Mouse (Mus musculus): ENCODE measurements around the gene Akt1. TPM values are rescaled to one million over a fixed set of nuclear protein-coding genes. Genes with fewer than 3 reads are reported as not detected.

The Akt1 gene
- polyA plus RNA-seq, 1 experiment from 2014 or later, result 58.7 TPM

DNA sequence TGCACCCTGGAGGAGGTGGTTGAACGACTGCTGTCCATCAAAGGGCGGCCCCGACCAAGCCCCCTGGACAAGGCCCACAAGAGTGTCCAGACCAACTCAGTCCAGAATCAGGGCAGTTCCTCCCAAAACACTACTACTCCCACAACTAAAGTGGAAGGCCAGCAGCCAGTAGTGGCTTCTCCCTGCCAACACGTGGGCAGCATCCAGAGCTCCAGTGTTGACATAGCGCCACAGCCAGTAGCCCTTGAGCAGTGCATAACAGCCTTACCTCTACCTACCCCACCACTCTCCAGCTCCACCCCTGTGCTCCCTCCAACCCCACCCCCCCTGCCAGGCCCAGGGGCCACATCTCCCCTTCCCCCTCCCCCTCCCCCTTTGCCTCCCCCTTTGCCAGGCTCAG lies 70.7 kb downstream of the Akt1 start:
- WGBS, result 87% methylated on average over 5 of the region's 5 CpGs

More for the DNA sequence above, 70.7 kb downstream of the Akt1 start:
- Histone ChIP-seq H3K9me3 (replicated peaks; ENCODE audit: control insufficient read depth, low read length, poor library complexity, severe bottlenecking) (no peaks in the 10 kb centered on the region), H3K4me3 (ENCODE audit: low read depth, low read length) (no peak overlapping the region), H3K4me2 (ENCODE audit: low read length) (no peak overlapping the region), H3K27me3 (ENCODE audit: control insufficient read depth, insufficient read depth, low read depth, low read length) (no peaks in the 10 kb centered on the region), H3K36me3 (ENCODE audit: control insufficient read depth, insufficient read depth, low read length) (no peaks in the 10 kb centered on the region), H3K27ac (ENCODE audit: low read length) (no peak overlapping the region), H3K4me1 (ENCODE audit: control insufficient read depth, insufficient read depth, low read length) (no peaks in the 10 kb centered on the region), H3K9ac (ENCODE audit: low read depth, low read length) (no peak overlapping the region)
- no peak for ATAC-seq

Small RNA genes lying within 50 kb of the gene (microRNA-seq; reads per million reads assigned to microRNA genes)
- gene Mir6939, result 0.69 reads per million

Other genes with a start within 250 kb of the Akt1 start
- 0.16 and 0.17 TPM in 2 replicates for gene A530016L24Rik, start 185.4 kb downstream of the Akt1 start, polyA plus RNA-seq (2015; fragmentation: Nextera tagmentation; extraction: Ambion mirVana)
- gene Tmem179, start 158.1 kb downstream of the Akt1 start, polyA plus RNA-seq (2015; fragmentation: Nextera tagmentation; extraction: Ambion mirVana), result 96.8 and 100 TPM in 2 replicates
- 0.53 and 0.67 TPM in 2 replicates for gene Inf2, start 86.1 kb downstream of the Akt1 start, polyA plus RNA-seq (2015; fragmentation: Nextera tagmentation; extraction: Ambion mirVana)
- gene Adssl1, start 54.8 kb downstream of the Akt1 start, polyA plus RNA-seq (2015; fragmentation: Nextera tagmentation; extraction: Ambion mirVana), result 4.0 and 4.2 TPM in 2 replicates
- 41.7 and 44.1 TPM in 2 replicates for gene Siva1, start 30.2 kb downstream of the Akt1 start, polyA plus RNA-seq (2015; fragmentation: Nextera tagmentation; extraction: Ambion mirVana)
- gene Zbtb42, start 3.9 kb upstream of the Akt1 start, polyA plus RNA-seq (2015; fragmentation: Nextera tagmentation; extraction: Ambion mirVana), result 0.73 and 1.2 TPM in 2 replicates
- 36.0 and 39.4 TPM in 2 replicates for gene Cep170b, start 45.6 kb upstream of the Akt1 start, polyA plus RNA-seq (2015; fragmentation: Nextera tagmentation; extraction: Ambion mirVana)
- gene Pld4, start 85.8 kb upstream of the Akt1 start, polyA plus RNA-seq (2015; fragmentation: Nextera tagmentation; extraction: Ambion mirVana), result 4.9 and 5.9 TPM in 2 replicates
- gene Ahnak2, start 127.8 kb upstream of the Akt1 start, polyA plus RNA-seq (2015; fragmentation: Nextera tagmentation; extraction: Ambion mirVana), result 1.4 and 2.0 TPM in 2 replicates
- 25.2 and 26.1 TPM in 2 replicates for gene Clba1, start 134.1 kb upstream of the Akt1 start, polyA plus RNA-seq (2015; fragmentation: Nextera tagmentation; extraction: Ambion mirVana)
- gene Cdca4, start 154.5 kb upstream of the Akt1 start, polyA plus RNA-seq (2015; fragmentation: Nextera tagmentation; extraction: Ambion mirVana), result 32.6 and 37.6 TPM in 2 replicates
- gene Gpr132, start 193.3 kb upstream of the Akt1 start, polyA plus RNA-seq (2015; fragmentation: Nextera tagmentation; extraction: Ambion mirVana), result 0.14 TPM in 1 of 2 replicates, not detected in the other

Data from midbrain, embryonic 16.5 days (tissue).